Mouse (Mus musculus) lung, postnatal 25 days (tissue): Measurements from ENCODE around the gene Fbxo4.

Source experiments
- DNase-seq: peaks from one replicate; pipeline ENCODE4 v3.0.0; 2022; ENCODE audit warnings: low spot score

Gene Fbxo4

GRCm38 (mm10) chr15:3978279-3978678, 1.1 kb downstream of the Fbxo4 start:
- no peak for DNase-seq

GRCm38 (mm10) chr15:3973300-3973699, 6.1 kb downstream of the Fbxo4 start:
- peak; percentile 56 for DNase-seq

- no peak for DNase-seq
These were observed 9.2 kb downstream of the Fbxo4 start for GRCm38 (mm10) chr15:3970193-3970592.

GRCm38 (mm10) chr15:3969743-3970142, 9.6 kb downstream of the Fbxo4 start:
- no peak for DNase-seq

- peak; percentile 34 for DNase-seq
These were observed 17.1 kb downstream of the Fbxo4 start for GRCm38 (mm10) chr15:3962251-3962650.

GRCm38 (mm10) chr15:3960094-3960493, 19.3 kb downstream of the Fbxo4 start:
- no peak for DNase-seq

- DNase-seq = peak; percentile 70
These were observed 21.4 kb downstream of the Fbxo4 start for GRCm38 (mm10) chr15:3957982-3958381.

GRCm38 (mm10) chr15:3954971-3955370, 24.4 kb downstream of the Fbxo4 start:
- peak; percentile 10 for DNase-seq

GRCm38 (mm10) chr15:3938132-3938531, 41.2 kb downstream of the Fbxo4 start:
- DNase-seq = no peak

- no peak for DNase-seq
These were observed 43.3 kb downstream of the Fbxo4 start for GRCm38 (mm10) chr15:3936056-3936455.

GRCm38 (mm10) chr15:3933466-3933865, 45.9 kb downstream of the Fbxo4 start:
- DNase-seq = no peak

- DNase-seq = no peak
These were observed 47.4 kb downstream of the Fbxo4 start for GRCm38 (mm10) chr15:3931931-3932330.
